Mouse (Mus musculus): Measurements from ENCODE around the gene Capn9.
A peak's percentile ranks its signal among the peaks of the same experiment; 100 is the strongest.

The Capn9 gene

GRCm38 (mm10) chr8:124575811-124576210, at the start of gene Capn9:
Gene Capn9 (plus strand): TSS chr8:124576111.
- no peak for DNase-seq (ENCODE audit: low spot score)

DNA sequence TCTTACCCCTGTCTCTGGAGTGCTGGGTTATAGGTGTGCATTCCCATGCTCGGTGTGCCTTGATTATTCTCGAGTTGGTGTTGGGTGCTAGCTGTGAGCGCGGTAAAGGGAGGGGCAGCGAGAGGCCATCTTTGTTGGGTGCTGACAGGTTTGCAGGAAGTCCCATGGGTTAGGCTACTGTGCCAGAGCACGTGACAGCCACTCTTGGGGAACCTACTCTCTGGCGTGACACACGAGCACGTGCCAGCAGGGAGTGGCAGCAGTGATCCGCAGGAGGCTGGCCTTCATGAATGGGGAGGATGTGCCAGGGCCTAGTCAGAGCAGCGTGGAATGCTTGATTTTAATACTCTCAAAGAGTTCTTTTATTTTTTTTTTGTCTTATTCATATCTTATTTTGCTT, 49.6 kb upstream of the Capn9 start:
- DNase-seq (ENCODE audit: low spot score): no peak

DNA sequence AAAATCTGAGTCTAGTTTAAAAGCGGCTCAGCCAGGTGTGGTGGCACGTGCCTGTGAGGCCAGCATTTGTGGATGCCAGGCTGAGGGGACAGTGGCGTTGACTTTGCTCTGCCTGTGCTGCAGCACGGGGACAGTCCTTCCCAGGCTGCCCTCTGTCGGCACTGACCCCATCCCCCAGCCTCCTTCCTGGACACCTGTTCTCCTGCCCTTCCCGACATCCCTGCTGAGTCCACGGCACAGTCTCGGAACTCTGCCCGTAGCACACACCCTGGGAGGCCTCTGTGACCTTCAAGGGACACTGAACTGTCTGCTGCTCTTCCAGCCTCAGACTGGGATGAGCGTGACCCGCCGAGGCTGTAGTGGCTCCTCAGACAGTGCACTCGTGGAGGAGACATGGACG, 45.8 kb upstream of the Capn9 start:
- DNase-seq (ENCODE audit: low spot score): no peak

- DNase-seq (ENCODE audit: low spot score): no peak
These were observed 45.4 kb upstream of the Capn9 start for GRCm38 (mm10) chr8:124530556-124530955.

DNA sequence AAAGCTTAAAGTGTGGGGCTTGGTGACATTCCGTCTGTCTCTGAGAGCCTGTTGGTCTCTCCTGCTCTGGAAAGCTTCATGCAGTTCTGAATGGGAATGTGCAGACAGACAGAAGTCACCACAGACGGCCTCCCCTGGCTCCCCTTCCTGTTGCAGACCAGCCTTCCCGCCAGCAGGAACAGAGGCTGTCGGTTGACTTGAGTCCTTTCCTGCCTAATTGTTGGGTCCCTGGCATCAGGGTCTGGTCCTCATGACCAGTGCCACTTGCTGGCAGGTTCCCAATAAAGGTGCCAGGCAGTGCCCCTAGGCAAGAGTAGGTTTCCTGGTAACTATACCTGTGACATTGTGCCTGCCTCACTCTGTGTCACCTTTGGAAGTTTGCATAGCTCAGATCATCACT, 44.9 kb upstream of the Capn9 start:
- DNase-seq (ENCODE audit: low spot score): no peak

- no peak for DNase-seq (ENCODE audit: low spot score)
These were observed 43.3 kb upstream of the Capn9 start for GRCm38 (mm10) chr8:124532626-124533025.

GRCm38 (mm10) chr8:124535451-124535850, 40.5 kb upstream of the Capn9 start:
- no peak for DNase-seq (ENCODE audit: low spot score)

DNA sequence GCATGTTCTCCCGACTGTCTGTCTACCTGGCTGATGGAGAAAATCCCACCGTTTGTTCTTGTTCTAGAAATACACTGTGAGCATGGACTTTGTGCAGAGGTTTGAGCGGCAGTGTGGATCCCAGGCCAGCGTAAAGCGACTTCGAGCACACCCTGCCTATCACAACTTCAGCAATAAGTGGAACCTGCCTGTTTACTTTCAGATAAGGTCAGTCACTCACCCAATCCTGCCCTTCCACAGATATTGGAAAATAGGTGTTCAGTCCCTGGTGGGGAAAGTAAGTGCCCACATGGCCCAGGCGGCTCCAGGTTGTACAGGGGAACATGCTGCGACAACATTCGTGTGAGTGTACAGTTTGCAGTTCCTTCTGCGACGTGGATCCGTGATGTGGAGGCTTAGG, 35.0 kb upstream of the Capn9 start:
- no peak for DNase-seq (ENCODE audit: low spot score)

- no peak for DNase-seq (ENCODE audit: low spot score)
These were observed 33.9 kb upstream of the Capn9 start for GRCm38 (mm10) chr8:124542001-124542400.

- no peak for DNase-seq (ENCODE audit: low spot score)
These were observed 32.6 kb upstream of the Capn9 start for GRCm38 (mm10) chr8:124543272-124543671.

DNA sequence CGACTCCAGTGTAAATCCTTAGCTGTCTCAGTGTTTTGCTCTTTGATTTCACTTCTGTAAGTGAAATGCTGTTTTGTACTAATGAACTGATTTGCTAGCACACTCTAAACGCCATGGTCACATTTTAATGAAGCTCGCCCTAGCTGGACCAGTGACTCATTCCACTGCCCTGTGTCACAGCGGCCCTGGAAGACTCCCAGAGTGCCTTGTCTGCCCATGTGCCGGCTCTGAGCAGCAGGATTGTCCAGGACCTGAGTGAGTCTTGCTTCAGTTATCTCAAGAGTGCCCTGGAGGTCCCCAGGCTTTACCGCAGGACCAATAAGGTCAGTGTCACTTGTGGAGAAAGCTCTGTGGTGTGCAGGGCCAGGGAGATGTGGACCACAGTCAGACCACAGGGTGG, 29.5 kb upstream of the Capn9 start:
- no peak for DNase-seq (ENCODE audit: low spot score)

DNA sequence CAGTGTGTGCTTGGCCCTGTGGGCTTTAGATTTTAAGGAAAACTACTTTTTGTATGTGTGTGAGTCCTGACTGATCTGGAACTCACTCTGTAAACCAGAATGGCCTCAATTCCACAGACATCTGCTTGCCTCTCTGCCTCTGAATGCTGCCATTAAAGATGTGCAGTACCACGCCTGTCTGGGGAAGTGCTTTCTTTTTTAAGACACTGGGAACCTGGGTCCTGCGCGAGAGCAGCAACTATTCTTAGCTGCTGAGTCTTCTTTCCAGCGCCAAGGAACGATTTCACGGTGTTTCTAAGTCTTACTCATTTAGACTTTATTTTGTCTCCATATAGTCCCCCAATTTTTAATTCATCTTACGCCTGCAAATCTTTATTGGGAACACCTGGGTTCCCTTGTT, 29.1 kb upstream of the Capn9 start:
- DNase-seq (ENCODE audit: low spot score): no peak

- no peak for DNase-seq (ENCODE audit: low spot score)
These were observed 28.6 kb upstream of the Capn9 start for GRCm38 (mm10) chr8:124547269-124547668.

GRCm38 (mm10) chr8:124548187-124548586, 27.7 kb upstream of the Capn9 start:
- no peak for DNase-seq (ENCODE audit: low spot score)

- DNase-seq (ENCODE audit: low spot score): no peak
These were observed 24.8 kb upstream of the Capn9 start for GRCm38 (mm10) chr8:124551011-124551661.

DNA sequence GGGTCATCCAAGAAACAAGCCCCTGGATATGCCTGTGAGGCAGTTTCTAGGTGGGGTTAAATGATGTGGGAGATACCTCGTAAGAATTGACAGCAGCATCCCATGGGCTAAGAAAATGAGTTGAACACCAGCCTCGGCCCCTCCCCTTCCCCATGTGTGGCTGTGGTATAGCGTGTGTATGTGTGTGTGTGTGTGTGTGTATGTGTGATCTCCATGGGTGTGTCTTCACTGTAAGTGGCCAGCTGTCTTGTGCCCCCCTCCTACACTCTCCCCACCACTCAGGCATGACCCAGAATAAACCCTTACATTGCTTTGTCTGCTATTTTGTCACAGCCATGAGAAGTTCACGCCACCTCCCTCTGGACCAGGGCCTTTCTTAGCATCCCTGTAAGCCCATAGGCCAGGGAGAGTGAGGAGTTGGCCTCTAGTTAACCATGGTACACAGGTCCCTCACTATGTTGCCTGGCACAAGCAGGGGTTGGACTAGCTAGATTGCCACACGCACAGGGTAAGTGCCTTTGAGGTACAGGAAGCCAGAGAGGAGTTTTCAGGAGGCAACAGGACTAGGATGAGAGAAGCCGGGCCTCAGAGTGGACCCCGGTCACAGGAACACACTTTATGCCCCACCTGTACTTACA, 20.7 kb upstream of the Capn9 start:
- no peak for DNase-seq (ENCODE audit: low spot score)

DNA sequence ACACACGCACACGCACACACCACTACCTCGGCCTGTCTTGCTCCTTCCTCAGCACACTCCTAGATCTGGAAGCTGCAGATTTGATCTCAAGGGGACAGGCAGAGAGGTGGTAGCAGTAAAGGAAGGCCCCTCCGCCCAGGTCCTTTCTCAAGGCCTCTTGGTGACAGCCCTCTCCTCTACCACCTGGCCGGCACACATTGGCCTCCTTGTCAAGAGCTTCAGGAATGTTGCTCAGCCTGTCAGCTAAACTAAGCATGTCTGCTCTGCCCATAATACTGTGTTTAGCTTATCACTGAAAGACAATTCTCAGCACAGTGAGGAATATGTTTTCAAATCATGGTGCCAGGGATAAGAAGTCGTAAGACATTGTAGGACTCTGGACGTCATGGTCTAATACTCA, 19.7 kb upstream of the Capn9 start:
- DNase-seq (ENCODE audit: low spot score): no peak

GRCm38 (mm10) chr8:124556658-124557057, 19.3 kb upstream of the Capn9 start:
- peak; percentile 40 for DNase-seq (ENCODE audit: low spot score)

GRCm38 (mm10) chr8:124557476-124557875, 18.4 kb upstream of the Capn9 start:
- DNase-seq (ENCODE audit: low spot score): no peak

GRCm38 (mm10) chr8:124567126-124567525, 8.8 kb upstream of the Capn9 start:
- DNase-seq (ENCODE audit: low spot score): no peak

- DNase-seq (ENCODE audit: low spot score): no peak
These were observed 8.3 kb upstream of the Capn9 start for GRCm38 (mm10) chr8:124567584-124567983.

DNA sequence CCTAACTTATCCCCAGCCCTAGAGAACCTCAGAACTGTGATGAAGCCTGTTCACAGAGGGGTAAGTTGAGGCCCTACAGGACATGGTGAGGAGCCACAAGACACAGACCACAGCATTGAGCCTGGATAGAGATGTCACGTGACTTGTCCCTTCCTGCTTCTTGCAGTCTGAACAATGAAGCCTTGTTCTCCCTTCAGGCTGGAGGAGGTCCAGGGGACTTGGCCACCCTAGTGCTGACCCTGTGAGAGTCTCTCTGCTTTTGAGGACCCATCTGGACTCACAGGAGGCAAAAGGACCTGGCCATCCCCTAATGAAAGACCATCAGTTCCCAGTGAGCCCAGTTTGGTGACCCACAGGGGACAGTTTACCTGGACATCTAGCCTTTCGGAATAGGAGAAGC, 6.8 kb upstream of the Capn9 start:
- peak; percentile 8 for DNase-seq (ENCODE audit: low spot score)

DNA sequence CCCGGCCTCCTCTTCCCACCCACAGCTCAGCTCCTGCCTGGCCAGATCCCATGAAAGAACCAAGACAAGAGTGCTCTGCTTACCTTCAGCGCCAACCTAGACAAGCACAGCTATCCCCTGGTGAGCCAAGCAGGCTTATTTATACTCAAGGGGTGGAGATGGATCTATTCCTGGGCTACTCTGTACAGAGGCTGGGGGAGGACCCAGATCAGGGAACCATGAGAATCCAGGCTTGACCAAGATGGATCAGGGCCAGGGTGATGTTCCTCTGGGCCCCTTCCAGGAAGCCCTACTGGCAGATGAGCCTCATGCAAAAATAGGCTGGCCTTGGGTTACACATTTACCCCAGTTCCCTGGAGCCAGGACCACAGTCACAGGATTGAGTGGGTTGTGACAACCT, 6.3 kb upstream of the Capn9 start, which contains the start of gene Agt:
Gene Agt, minus strand, starts transcription at position 114 of the 400 bp plus-strand sequence.
- DNase-seq (ENCODE audit: low spot score): no peak
